Mouse (Mus musculus) liver, adult (tissue): ENCODE measurements around the gene Tram2.

Source experiments
- GATA4 ChIP-seq: IDR thresholded peaks from 2 replicates; pipeline ENCODE4 v1.6.1; 2014; ENCODE audit warnings: mild to moderate bottlenecking, low read length; ENCODE audit not compliant: insufficient replicate concordance

Tram2 gene

GRCm38 (mm10) chr1:21002246-21003142 lies 76.5 kb downstream of the Tram2 start:
- no peak for TF ChIP-seq GATA4

GRCm38 (mm10) chr1:20997881-20998389 lies 81.1 kb downstream of the Tram2 start:
- no peak for TF ChIP-seq GATA4

- no peak for TF ChIP-seq GATA4
These were observed 81.7 kb downstream of the Tram2 start for GRCm38 (mm10) chr1:20997328-20997689.

- TF ChIP-seq GATA4: no peak
These were observed 82.3 kb downstream of the Tram2 start for GRCm38 (mm10) chr1:20996603-20997327.

GRCm38 (mm10) chr1:20995331-20995986 lies 83.6 kb downstream of the Tram2 start:
- no peak for TF ChIP-seq GATA4

- TF ChIP-seq GATA4: peak; percentile 90
These were observed 84.7 kb downstream of the Tram2 start for GRCm38 (mm10) chr1:20994338-20994737.

- no peak for TF ChIP-seq GATA4
These were observed 85.3 kb downstream of the Tram2 start for GRCm38 (mm10) chr1:20993690-20994089.

- TF ChIP-seq GATA4: no peak
These were observed 89.5 kb downstream of the Tram2 start for GRCm38 (mm10) chr1:20989461-20990083.

- TF ChIP-seq GATA4: no peak
These were observed 92.5 kb downstream of the Tram2 start for GRCm38 (mm10) chr1:20986378-20987056.

- TF ChIP-seq GATA4: no peak
These were observed 94.4 kb downstream of the Tram2 start for GRCm38 (mm10) chr1:20984582-20984981.

GRCm38 (mm10) chr1:20984103-20984502 lies 94.9 kb downstream of the Tram2 start:
- TF ChIP-seq GATA4: no peak

- TF ChIP-seq GATA4: no peak
These were observed 97.3 kb downstream of the Tram2 start for GRCm38 (mm10) chr1:20981764-20982163.

GRCm38 (mm10) chr1:20980553-20980952 lies 98.5 kb downstream of the Tram2 start:
- no peak for TF ChIP-seq GATA4

GRCm38 (mm10) chr1:20974341-20975135 lies 104.5 kb downstream of the Tram2 start:
- no peak for TF ChIP-seq GATA4

GRCm38 (mm10) chr1:20973389-20973788 lies 105.6 kb downstream of the Tram2 start:
- TF ChIP-seq GATA4: no peak
